Mouse (Mus musculus) WW6 (cell line): ENCODE data around the gene Abi3.
"Not testable (repeated sequence)": the region's sequence is repeated elsewhere in the genome, so short reads cannot be mapped to it uniquely, and the experiment has no call there.

Source experiments
- DNase-seq: peaks from one replicate; pipeline ENCODE4 v3.0.0-alpha.2; 2013; ENCODE audit warnings: low read depth, low spot score

The Abi3 gene

DNA sequence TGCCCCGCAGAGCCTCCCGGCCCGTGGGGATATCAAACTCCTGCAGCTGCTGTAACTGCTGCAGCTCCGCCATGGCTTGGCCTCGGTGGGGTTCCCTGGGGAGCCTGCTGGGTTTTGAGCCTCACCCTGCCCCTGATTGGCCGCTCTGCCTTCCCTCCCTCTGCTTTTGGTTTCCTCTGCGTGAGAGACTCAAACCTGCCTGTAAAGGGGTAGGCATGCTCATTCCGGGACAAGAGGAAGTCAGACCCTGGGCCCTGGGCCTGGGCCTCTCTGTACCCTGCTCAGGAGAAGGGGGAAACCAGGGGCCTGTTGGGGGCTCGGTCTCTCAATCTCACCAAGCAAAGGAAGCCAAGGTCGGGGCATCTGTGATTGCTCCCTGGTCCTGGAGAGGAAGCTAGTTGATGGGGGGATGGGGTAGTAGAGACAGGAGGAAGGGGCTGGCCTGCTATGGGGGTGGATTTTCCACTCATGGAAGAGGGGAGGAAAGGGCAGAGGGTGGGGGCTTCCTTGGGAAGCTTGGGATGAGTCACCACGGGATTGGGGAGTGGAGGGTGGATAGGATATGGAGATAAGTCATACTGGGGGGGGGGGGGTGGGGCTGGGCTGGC lies at the start of gene Abi3:
TSS of gene Abi3 (minus strand) at position 403 of the 608 bp plus-strand sequence.
- DNase-seq, result no peak

- no peak for DNase-seq
These were observed 48.3 kb upstream of the Abi3 start for GRCm38 (mm10) chr11:95890462-95891051.

DNA sequence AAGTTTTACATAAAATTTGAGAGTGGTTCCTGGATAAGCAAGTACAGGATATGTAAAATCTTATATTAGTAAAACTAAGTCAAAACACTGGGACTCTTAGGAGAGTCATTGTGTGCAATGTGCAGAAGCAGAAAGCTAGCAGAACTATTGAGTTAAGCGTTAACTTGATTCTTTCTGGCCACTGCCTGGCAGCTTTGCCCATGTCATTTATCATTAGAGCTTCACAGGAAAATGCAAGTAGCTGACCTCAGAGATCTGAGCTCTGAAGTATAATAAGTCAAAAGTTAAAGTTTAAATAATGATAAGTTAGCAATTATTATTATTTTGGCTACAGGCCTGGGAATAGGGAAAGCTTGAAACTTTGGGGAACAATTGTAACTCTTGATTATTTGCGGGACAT lies 37.6 kb upstream of the Abi3 start:
- not testable (repeated sequence) for DNase-seq

DNA sequence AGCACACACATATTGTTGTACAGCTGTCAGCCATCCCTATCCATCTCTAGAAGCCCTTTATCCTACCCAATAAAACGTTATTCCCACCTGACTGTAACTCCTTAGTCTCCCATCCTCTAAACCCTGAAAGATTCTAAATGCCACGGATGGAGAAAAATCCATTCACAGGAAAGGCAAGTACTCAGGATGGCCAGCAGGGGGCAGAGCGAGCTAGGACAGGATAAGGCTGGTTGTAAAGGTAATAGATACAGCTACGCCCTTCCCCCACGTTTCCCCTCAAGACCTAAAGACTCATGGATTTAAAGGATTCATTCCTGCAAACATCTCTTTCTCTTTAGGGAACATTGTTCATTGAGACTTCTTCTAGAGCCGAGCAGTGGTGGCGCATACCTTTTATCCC lies 34.0 kb upstream of the Abi3 start:
- DNase-seq, result peak; percentile 74

- peak; percentile 74 for DNase-seq
These were observed 33.5 kb upstream of the Abi3 start for GRCm38 (mm10) chr11:95875804-95876203.

- no peak for DNase-seq
These were observed 27.7 kb upstream of the Abi3 start for GRCm38 (mm10) chr11:95869918-95870470.

GRCm38 (mm10) chr11:95869442-95869841 lies 27.2 kb upstream of the Abi3 start:
- no peak for DNase-seq

GRCm38 (mm10) chr11:95861397-95861796 lies 19.1 kb upstream of the Abi3 start:
- no peak for DNase-seq

DNA sequence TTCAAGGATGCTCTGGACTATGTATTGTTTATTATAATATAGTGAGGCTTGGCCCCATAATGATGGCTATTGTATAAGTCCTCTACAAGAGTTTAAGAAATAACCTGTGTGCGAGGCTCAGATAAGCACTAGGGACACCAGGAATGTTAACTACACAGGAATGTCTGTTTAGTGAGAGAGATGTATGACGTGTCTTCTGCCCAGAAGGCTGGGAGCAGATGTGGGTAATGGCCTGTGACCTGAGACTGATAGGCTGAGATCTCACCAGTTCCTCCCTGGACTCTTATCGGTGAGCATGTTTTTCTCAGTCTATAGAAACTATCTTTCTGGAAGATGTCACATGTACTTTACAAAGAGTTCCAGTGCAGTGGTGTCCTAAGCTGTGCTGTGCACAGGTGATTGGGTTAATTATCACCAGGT lies 17.8 kb upstream of the Abi3 start:
- DNase-seq, result no peak

- DNase-seq, result peak; percentile 52
These were observed 17.2 kb upstream of the Abi3 start for GRCm38 (mm10) chr11:95859468-95859855.

- peak; percentile 99 for DNase-seq
These were observed 16.5 kb upstream of the Abi3 start for GRCm38 (mm10) chr11:95858528-95859467.

GRCm38 (mm10) chr11:95857716-95858527 lies 15.6 kb upstream of the Abi3 start:
- DNase-seq, result no peak

DNA sequence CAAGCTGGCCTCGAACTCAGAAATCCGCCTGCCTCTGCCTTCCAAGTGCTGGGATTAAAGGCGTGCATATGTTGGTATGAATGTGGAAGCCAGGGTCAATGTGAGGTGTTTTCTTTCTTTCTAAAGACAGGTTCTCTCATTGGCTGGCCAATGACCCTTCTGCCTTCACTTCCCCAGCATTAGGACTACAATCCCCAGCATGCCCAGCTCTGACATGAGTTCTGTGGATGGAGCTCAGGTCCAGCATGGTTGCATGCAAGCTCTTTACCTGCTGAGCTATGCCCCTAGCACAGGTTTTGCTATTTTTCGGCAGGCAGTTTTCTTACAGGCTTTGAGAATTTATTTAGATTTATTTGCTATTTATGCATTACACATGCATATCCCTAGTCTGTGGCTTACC lies 15.0 kb upstream of the Abi3 start:
- no peak for DNase-seq

DNA sequence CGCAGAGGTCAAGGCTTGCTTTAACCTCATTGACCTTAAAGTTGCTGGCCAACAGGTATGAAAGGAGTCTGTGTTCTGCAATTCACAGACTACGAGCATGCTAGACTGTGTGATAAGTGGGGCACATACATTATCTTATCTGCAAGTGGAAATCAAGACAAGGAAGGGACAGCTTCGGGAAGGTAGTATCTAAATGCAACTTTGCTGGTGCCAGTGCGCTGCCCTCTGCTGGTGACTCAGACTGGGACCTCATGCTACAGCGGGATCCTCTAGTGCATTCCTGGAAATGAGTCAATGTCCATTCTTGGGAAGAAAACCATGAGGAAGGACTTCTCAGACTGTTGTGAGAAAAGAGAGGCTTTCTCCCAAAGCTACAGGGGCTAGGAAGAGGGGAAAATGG lies 11.4 kb upstream of the Abi3 start:
- DNase-seq, result no peak

- DNase-seq, result no peak
These were observed 8.6 kb upstream of the Abi3 start for GRCm38 (mm10) chr11:95850898-95851297.

DNA sequence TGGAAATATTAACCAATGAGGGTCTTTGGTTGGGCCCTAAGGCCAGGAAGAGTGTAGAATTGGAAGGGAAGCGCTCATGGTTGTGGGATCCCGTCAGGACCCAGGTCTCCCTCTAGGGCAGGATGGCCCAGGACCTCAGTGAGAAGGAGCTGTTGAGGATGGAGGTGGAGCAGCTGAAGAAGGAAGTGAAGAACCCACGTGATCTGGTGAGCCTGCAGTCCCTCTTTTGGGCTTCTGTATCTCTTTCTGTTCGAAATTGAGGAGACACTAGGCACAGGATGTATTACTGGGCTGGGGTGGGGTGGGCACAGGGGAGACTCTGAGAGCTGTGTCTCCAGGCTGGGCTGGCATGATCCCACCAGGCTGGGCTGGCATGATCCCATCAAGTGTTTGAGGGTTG lies 2.7 kb upstream of the Abi3 start:
- DNase-seq, result no peak

GRCm38 (mm10) chr11:95843421-95843950 lies 1.2 kb upstream of the Abi3 start:
- DNase-seq, result no peak

DNA sequence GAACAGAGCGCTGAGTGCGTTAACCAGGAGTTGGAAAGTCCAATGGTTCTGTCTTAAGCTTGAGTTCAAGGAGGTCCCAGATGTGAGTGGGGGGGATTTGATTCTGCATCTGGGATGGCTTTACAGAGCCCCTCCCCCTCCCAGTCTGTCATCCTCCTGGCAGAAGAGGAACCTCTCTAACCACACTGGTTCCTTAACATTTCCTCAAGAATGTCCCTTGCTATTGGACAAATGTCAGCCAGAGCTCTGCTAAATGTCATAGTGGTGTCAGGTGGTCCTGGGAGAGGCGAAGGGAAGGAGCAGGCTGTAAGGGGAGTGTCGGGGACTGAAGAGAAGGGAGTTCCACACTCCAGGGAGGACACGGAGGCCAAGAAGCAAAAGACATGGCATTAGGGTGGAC lies 677 bp upstream of the Abi3 start:
- DNase-seq, result no peak

DNA sequence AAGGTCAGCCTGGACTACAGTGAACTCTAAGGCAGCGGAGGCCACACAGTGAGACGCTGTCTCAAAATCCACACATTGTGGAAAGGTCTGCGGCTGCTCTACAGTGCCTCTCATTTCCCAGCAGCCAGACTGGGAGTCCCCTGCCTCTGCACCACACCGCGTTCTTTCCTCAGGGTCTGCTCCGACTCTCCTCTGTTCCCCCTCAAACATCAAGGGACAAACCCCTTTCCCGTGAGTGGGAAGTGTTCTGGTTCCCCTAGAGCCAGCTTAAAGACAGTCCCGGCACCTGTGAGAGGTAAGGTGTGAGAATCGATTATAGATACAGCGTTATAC lies 812 bp downstream of the Abi3 start:
- DNase-seq, result no peak

DNA sequence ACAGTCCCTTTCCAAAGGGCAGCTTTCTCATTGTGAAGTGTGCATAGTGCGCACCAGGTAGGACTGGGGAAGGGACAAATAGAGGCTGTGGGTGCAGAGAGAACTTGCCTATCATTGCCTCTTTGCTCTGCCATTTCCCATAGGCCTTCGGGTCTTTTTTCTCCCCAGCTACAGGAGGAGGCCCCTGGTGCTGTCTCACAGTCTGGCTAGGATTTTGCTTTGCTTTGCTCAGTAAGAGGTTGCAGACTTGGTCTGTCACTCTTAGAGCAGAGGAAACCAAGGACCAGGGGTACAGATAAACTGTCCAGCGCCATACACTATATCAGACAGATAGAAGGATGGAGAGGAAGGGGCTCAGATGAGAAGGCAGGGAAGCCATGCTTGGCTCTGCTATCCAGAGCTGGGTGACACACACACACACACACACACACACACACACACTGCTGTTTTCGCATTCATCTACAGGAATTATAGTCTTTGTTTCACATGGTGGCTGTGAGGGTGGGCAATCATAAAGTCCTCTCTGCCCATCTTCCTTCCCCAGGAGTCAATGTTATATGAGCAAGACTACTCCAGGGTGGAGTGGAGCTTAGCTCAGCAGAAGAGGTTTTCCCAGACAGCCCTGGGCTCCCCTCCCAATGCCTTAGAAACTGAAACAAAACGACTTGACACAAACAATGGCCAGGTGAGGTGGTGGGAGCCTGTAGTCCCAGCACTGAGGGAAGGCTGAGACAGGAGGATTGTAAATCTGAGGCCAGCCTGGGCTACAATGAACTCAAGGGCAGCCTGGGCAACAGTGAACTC lies 1.4 kb downstream of the Abi3 start:
- no peak for DNase-seq
